Mouse (Mus musculus) midbrain, postnatal 0 days (tissue): ENCODE data around the gene Ptpro. TPM values are rescaled to one million over a fixed set of nuclear protein-coding genes. Genes with fewer than 3 reads are reported as not detected.

Experiments
- ATAC-seq: fragments of 200-750 bp; cut with Nextera tagmentation; 2 replicates; pipeline ENCODE4 v1.8.0; 2017; ENCODE audit warnings: moderate number of reproducible peaks, mild to moderate bottlenecking, moderate TSS enrichment, moderate library complexity; ENCODE audit not compliant: low FRiP score
- DNase-seq: peaks from one replicate; pipeline ENCODE4 v3.0.0-alpha.2; 2015; ENCODE audit warnings: low spot score
- H3K27ac ChIP-seq: fragments of 300-500 bp; sonication (generic); 2 replicates; pipeline ENCODE4 v1.5.1; 2014; ENCODE audit warnings: low read depth, mild to moderate bottlenecking, low read length, mixed read lengths
- H3K27me3 ChIP-seq: fragments of 300-500 bp; sonication (generic); 2 replicates; pipeline ENCODE4 v1.6.1; 2014; ENCODE audit warnings: low read length, control low read depth, mixed read lengths; ENCODE audit not compliant: insufficient read depth
- H3K36me3 ChIP-seq: fragments of 300-500 bp; sonication (generic); 2 replicates; pipeline ENCODE4 v1.6.1; 2014; ENCODE audit warnings: low read length, control low read depth, mixed read lengths; ENCODE audit not compliant: insufficient read depth
- H3K4me1 ChIP-seq: fragments of 300-500 bp; sonication (generic); 2 replicates; pipeline ENCODE4 v1.6.1; 2014; ENCODE audit warnings: mild to moderate bottlenecking, control low read depth, antibody characterized with exemption, low read length, mixed read lengths; ENCODE audit not compliant: insufficient read depth
- H3K4me2 ChIP-seq: fragments of 300-500 bp; sonication (generic); 2 replicates; pipeline ENCODE4 v1.6.1; 2014; ENCODE audit warnings: low read depth, mild to moderate bottlenecking, low read length, mixed read lengths; ENCODE audit not compliant: poor library complexity, severe bottlenecking
- H3K4me3 ChIP-seq: fragments of 300-500 bp; sonication (generic); 2 replicates; pipeline ENCODE4 v1.5.1; 2014; ENCODE audit warnings: low read depth, mild to moderate bottlenecking, low read length, moderate library complexity
- H3K9ac ChIP-seq: fragments of 300-500 bp; sonication (generic); replicated peaks from 2 replicates; pipeline ENCODE4 v1.6.1; 2014; ENCODE audit warnings: mild to moderate bottlenecking, low read length, moderate library complexity, mixed read lengths; ENCODE audit not compliant: poor library complexity, severe bottlenecking
- H3K9me3 ChIP-seq: fragments of 300-500 bp; sonication (generic); 2 replicates; pipeline ENCODE4 v1.6.1; 2016; ENCODE audit warnings: low read length, control low read depth
- CTCF ChIP-seq: IDR thresholded peaks from 2 replicates; pipeline ENCODE4 v1.5.1; 2016; ENCODE audit warnings: antibody characterized with exemption, mild to moderate bottlenecking
- WGBS: fragments of 180-500 bp; shearing (Covaris S2); extraction: QIAGEN DNeasy Blood & Tissue Kit; methylation state at CpG from one replicate; pipeline ENCODE4 v1.1.7; 2014; 5-methylcytosine and 5-hydroxymethylcytosine counted together
- polyA plus RNA-seq: library from polyadenylated mRNA; unstranded; fragments of >200 nt; fragmentation: Nextera tagmentation; extraction: Ambion mirVana; gene quantifications from 2 replicates; pipeline ENCODE4 v1.2.1, GENCODE M21; 2015
- total RNA-seq: library from RNA; depleted of rRNA; stranded (reverse); fragments of >200 nt; gene quantifications from 2 replicates; pipeline ENCODE4 v1.2.3, GENCODE M21; 2014

Gene Ptpro
- total and polyA plus RNA-seq, 2 experiments from 2014 or later: 58.7 to 122 TPM

DNA sequence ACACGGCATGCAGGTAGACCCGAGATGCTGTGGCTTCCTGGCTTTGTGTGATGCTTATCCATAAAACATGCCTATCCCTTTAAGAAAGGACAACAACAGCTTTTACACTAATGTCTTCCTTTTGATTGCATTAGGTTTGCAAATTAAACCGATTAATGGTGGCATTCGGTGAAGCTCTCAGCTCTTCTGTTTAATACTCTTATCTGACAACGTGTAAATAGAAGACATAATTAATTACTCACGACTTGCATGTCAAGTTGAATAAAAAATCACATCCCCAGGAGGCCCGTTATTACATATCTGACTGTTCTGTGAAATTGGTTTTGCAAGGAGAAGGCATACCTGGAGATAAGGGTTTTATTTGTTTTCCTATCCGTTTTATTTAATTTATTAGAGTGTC, 15.9 kb downstream of the Ptpro start:
- Histone ChIP-seq H3K27me3 (no peaks in the 10 kb centered on the region), H3K9ac (no peak overlapping the region), H3K27ac (no peak overlapping the region), H3K4me1 (no peaks in the 10 kb centered on the region), H3K4me2 (no peak overlapping the region), H3K4me3 (no peak overlapping the region), H3K36me3 (no peaks in the 10 kb centered on the region), H3K9me3 (no peaks in the 10 kb centered on the region)
- ATAC-seq (no peak), DNase-seq (no peak)
- WGBS: 53% methylated on average over 8 of the region's 8 CpGs
- no peak for TF ChIP-seq CTCF

DNA sequence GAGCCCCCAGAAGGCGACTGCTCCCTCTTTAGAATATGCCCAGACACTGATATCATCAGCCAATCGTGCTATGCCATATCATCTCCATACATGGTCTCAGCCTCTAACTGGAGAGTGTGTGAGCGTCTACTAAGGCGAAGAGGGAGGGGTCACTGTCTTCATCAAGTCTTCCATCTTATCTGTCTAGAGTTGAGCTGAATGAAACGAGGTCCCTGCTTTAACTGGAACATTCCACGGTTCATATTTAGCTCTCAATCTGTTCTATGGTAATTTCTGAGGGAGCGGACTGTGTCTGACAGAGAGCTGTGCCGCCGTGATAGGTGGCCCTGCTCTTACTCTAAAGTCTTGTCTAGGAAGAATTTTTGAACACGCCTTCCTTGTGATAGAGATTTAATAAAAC, 16.5 kb downstream of the Ptpro start:
- Histone ChIP-seq H3K27me3 (no peaks in the 10 kb centered on the region), H3K36me3 (no peaks in the 10 kb centered on the region), H3K4me2 (no peak overlapping the region), H3K27ac (no peak overlapping the region), H3K9me3 (no peaks in the 10 kb centered on the region), H3K9ac (no peak overlapping the region), H3K4me3 (no peak overlapping the region), H3K4me1 (no peaks in the 10 kb centered on the region)
- 83% methylated on average over 10 of the region's 10 CpGs for WGBS
- ATAC-seq (no peak), DNase-seq (no peak)
- TF ChIP-seq CTCF: no peak

GRCm38 (mm10) chr6:137272513-137272912, 20.4 kb downstream of the Ptpro start:
- H3K4me2 ChIP-seq: no peak overlapping the region
- no peak overlapping the region for H3K27ac ChIP-seq
- no peaks in the 10 kb centered on the region for H3K27me3 ChIP-seq
- DNase-seq (no peak), ATAC-seq (no peak)
- peaks cover under 1% of the 10 kb centered on the region; the same call in 1 of the 2 replicates for H3K4me1 ChIP-seq
- H3K9me3 ChIP-seq: no peaks in the 10 kb centered on the region
- no peak overlapping the region for H3K9ac ChIP-seq
- WGBS: 44% methylated on average over 8 of the region's 8 CpGs
- TF ChIP-seq CTCF: no peak
- no peaks in the 10 kb centered on the region for H3K36me3 ChIP-seq
- no peak overlapping the region for H3K4me3 ChIP-seq

- H3K4me2 ChIP-seq: peak overlapping the region; percentile 12; the same call in 1 of the 2 replicates
- DNase-seq (peak; percentile 70), ATAC-seq (peak; percentile 38; the same call in 1 of the 2 replicates)
- peaks cover 3% of the 10 kb centered on the region; the same call in 1 of the 2 replicates for H3K4me1 ChIP-seq
- H3K27me3 ChIP-seq: no peaks in the 10 kb centered on the region
- no peaks in the 10 kb centered on the region for H3K36me3 ChIP-seq
- 0 out of 2 replicates have a peak, but pooled peaks have one; percentile 4 for TF ChIP-seq CTCF
- no peaks in the 10 kb centered on the region for H3K9me3 ChIP-seq
- WGBS: 19% methylated on average over 12 of the region's 12 CpGs
- no peak overlapping the region; the same call in 1 of the 2 replicates for H3K27ac ChIP-seq
- no peak overlapping the region for H3K4me3 ChIP-seq
- no peak overlapping the region for H3K9ac ChIP-seq
Observed at GRCm38 (mm10) chr6:137277587-137277994, 25.5 kb downstream of the Ptpro start.

DNA sequence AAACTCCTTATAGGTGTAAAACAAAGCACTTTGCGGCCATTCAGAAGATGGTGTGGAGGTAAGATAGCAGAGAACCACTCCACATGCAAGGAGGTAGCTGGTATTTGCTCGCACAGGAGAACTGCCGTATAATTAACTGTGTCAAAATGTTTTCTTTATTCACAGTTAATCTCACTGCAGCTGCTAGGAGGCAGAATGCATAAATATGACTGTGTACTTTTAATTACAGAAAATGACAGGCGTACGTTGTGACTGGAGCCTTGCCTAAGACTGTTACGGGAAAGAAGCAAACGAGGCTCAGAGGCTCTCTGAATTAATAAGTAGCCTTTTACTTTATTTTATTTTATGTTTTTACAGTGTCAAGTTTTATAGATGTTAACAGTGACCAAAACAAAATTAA, 27.5 kb downstream of the Ptpro start:
- no peak overlapping the region for H3K4me3 ChIP-seq
- peaks cover 3% of the 10 kb centered on the region; the same call in 1 of the 2 replicates for H3K4me1 ChIP-seq
- 56% methylated on average over 7 of the region's 7 CpGs for WGBS
- no peaks in the 10 kb centered on the region for H3K27me3 ChIP-seq
- ATAC-seq: no peak
- H3K36me3 ChIP-seq: no peaks in the 10 kb centered on the region
- no peak overlapping the region for H3K4me2 ChIP-seq
- H3K9ac ChIP-seq: no peak overlapping the region
- DNase-seq: no peak
- no peaks in the 10 kb centered on the region for H3K9me3 ChIP-seq
- TF ChIP-seq CTCF: no peak
- H3K27ac ChIP-seq: no peak overlapping the region

- Histone ChIP-seq H3K9me3 (no peaks in the 10 kb centered on the region), H3K27ac (no peak overlapping the region), H3K4me3 (no peak overlapping the region), H3K36me3 (no peaks in the 10 kb centered on the region), H3K4me2 (no peak overlapping the region), H3K4me1 (peaks cover 3% of the 10 kb centered on the region; the same call in 1 of the 2 replicates), H3K9ac (no peak overlapping the region), H3K27me3 (no peaks in the 10 kb centered on the region)
- DNase-seq: no peak
- WGBS: 79% methylated on average over 6 of the region's 6 CpGs
- no peak for TF ChIP-seq CTCF
- no peak for ATAC-seq
Observed at GRCm38 (mm10) chr6:137281541-137282049, 29.5 kb downstream of the Ptpro start.
